Mouse (Mus musculus): Measurements from ENCODE around the gene Xrcc3. TPM values are rescaled to one million over a fixed set of nuclear protein-coding genes. Genes with fewer than 3 reads are reported as not detected.
A peak's percentile ranks its signal among the peaks of the same experiment; 100 is the strongest.

Gene Xrcc3
- total and polyA plus RNA-seq, 3 experiments, result 11.8 to 16.3 (median 13.3) TPM

- TF ChIP-seq SIN3A (IDR thresholded peaks at IDR 0.05; ENCODE audit: low read length) (0 out of 2 replicates have a peak, but pooled peaks have one; percentile 43), JUN (IDR thresholded peaks at IDR 0.05; ENCODE audit: insufficient read depth, low read depth, low read length) (peak; percentile 29; the same call in 1 of the 2 replicates), TBP (conservative IDR thresholded peaks at IDR 0.05; ENCODE audit: low read depth, low read length) (no peak), TCF12 (IDR thresholded peaks at IDR 0.05; ENCODE audit: low read depth, low read length) (peak; percentile 61; the same call in 1 of the 2 replicates), MAFK (IDR thresholded peaks at IDR 0.05; ENCODE audit: insufficient replicate concordance, low read length) (no peak), NELFE (IDR thresholded peaks at IDR 0.05; ENCODE audit: low read depth, low read length) (no peak), BHLHE40 (IDR thresholded peaks at IDR 0.05; ENCODE audit: low read depth, low read length) (peak; percentile 92)
Measured at GRCm38 (mm10) chr12:111768322-111768928, 45.2 kb downstream of the Xrcc3 start (continued).

GRCm38 (mm10) chr12:111766313-111767236 is 47.1 kb downstream of the Xrcc3 start:
- TF ChIP-seq TCF12 (IDR thresholded peaks at IDR 0.05; ENCODE audit: low read depth, low read length), result no peak
- TF ChIP-seq IRF4 (IDR thresholded peaks at IDR 0.05; ENCODE audit: low read depth, low read length), result no peak
- TF ChIP-seq CHD1 (IDR thresholded peaks at IDR 0.05; ENCODE audit: low read depth, low read length), result no peak
- Histone ChIP-seq H3K9ac (ENCODE audit: insufficient read depth, low read depth) (no peak overlapping the region), H3K4me3 (replicated peaks in 1 of 3; ENCODE audit: low read depth in 2 of 3, low read length in 2 of 3, poor library complexity in 1 of 3) (no peak overlapping the region), H3K27ac (ENCODE audit: insufficient read depth, low read depth) (no peak overlapping the region), H3K4me1 (ENCODE audit: control insufficient read depth in 1 of 2, insufficient read depth in 2 of 2) (peaks cover 22 to 78% of the 10 kb centered on the region in 2 experiments), H3K79me2 (replicated peaks; ENCODE audit: control insufficient read depth, extremely low read depth, insufficient read depth, poor library complexity, severe bottlenecking) (peaks cover 30% of the 10 kb centered on the region), H3K36me3 (replicated peaks in 1 of 2; ENCODE audit: control insufficient read depth in 1 of 2, insufficient read depth in 1 of 2, low read length in 1 of 2) (peaks cover 11 to 61% of the 10 kb centered on the region in 2 experiments), H3K27me3 (replicated peaks) (no peaks in the 10 kb centered on the region), H3K4me2 (ENCODE audit: insufficient read depth, low read depth, poor library complexity, severe bottlenecking) (no peak overlapping the region), H3K9me3 (replicated peaks; ENCODE audit: low read length) (peaks cover 3% of the 10 kb centered on the region)
- in situ Hi-C loops (cut with MboI; ENCODE audit: low pct_ligation_motif_present, low pct_unique_long_range_greater_than_20kb, low sequenced_read_pairs), result no loop called here
- dilution Hi-C loops (cut with MboI; ENCODE audit: extremely low pct_ligation_motif_present, extremely low pct_unique_long_range_greater_than_20kb, low sequenced_read_pairs), result no loop called here
- DNase-seq (ENCODE audit: extremely low read depth), result no peak

GRCm38 (mm10) chr12:111762620-111763280 is 50.9 kb downstream of the Xrcc3 start:
- no peaks in the 10 kb centered on the region for H3K27me3 ChIP-seq (replicated peaks)
- DNase-seq (ENCODE audit: extremely low read depth), result no peak
- in situ Hi-C loops (cut with MboI; ENCODE audit: low pct_ligation_motif_present, low pct_unique_long_range_greater_than_20kb, low sequenced_read_pairs), result no loop called here
- H3K4me3 ChIP-seq (replicated peaks in 1 of 3; ENCODE audit: low read depth in 2 of 3, low read length in 2 of 3, poor library complexity in 1 of 3), result no peak overlapping the region
- H3K9ac ChIP-seq (ENCODE audit: insufficient read depth, low read depth), result no peak overlapping the region
- no peaks in the 10 kb centered on the region for H3K9me3 ChIP-seq (replicated peaks; ENCODE audit: low read length)
- H3K4me2 ChIP-seq (ENCODE audit: insufficient read depth, low read depth, poor library complexity, severe bottlenecking), result no peak overlapping the region
- dilution Hi-C loops (cut with MboI; ENCODE audit: extremely low pct_ligation_motif_present, extremely low pct_unique_long_range_greater_than_20kb, low sequenced_read_pairs), result no loop called here
- peaks cover 35% of the 10 kb centered on the region for H3K79me2 ChIP-seq (replicated peaks; ENCODE audit: control insufficient read depth, extremely low read depth, insufficient read depth, poor library complexity, severe bottlenecking)
- no peak overlapping the region for H3K27ac ChIP-seq (ENCODE audit: insufficient read depth, low read depth)
- H3K36me3 ChIP-seq (replicated peaks in 1 of 2; ENCODE audit: control insufficient read depth in 1 of 2, insufficient read depth in 1 of 2, low read length in 1 of 2), result peaks cover 9 to 47% of the 10 kb centered on the region in 2 experiments
- TF ChIP-seq TBP (conservative IDR thresholded peaks at IDR 0.05; ENCODE audit: low read depth, low read length) (no peak), MAZ (IDR thresholded peaks at IDR 0.05; ENCODE audit: low read depth, low read length) (no peak), PAX5 (IDR thresholded peaks at IDR 0.05; ENCODE audit: low read length) (no peak), MEF2A (IDR thresholded peaks at IDR 0.05; ENCODE audit: borderline replicate concordance, low read depth, low read length) (no peak), ZC3H11A (IDR thresholded peaks at IDR 0.05; ENCODE audit: low read depth, low read length) (no peak), MAX (IDR thresholded peaks at IDR 0.05; ENCODE audit: low read length) (no peak)
- peaks cover 28 to 76% of the 10 kb centered on the region in 2 experiments for H3K4me1 ChIP-seq (ENCODE audit: control insufficient read depth in 1 of 2, insufficient read depth in 2 of 2)

Measured in CH12.LX (cell line).